Mouse (Mus musculus) thymus, postnatal 36 days (tissue): Measurements from ENCODE around the gene Ascc3.

Source experiments
- DNase-seq, 2 experiments: peaks; one replicate each; pipeline ENCODE4 v3.0.0; 2022; ENCODE audit warnings: mixed read lengths in 2 of 2

Gene Ascc3

DNA sequence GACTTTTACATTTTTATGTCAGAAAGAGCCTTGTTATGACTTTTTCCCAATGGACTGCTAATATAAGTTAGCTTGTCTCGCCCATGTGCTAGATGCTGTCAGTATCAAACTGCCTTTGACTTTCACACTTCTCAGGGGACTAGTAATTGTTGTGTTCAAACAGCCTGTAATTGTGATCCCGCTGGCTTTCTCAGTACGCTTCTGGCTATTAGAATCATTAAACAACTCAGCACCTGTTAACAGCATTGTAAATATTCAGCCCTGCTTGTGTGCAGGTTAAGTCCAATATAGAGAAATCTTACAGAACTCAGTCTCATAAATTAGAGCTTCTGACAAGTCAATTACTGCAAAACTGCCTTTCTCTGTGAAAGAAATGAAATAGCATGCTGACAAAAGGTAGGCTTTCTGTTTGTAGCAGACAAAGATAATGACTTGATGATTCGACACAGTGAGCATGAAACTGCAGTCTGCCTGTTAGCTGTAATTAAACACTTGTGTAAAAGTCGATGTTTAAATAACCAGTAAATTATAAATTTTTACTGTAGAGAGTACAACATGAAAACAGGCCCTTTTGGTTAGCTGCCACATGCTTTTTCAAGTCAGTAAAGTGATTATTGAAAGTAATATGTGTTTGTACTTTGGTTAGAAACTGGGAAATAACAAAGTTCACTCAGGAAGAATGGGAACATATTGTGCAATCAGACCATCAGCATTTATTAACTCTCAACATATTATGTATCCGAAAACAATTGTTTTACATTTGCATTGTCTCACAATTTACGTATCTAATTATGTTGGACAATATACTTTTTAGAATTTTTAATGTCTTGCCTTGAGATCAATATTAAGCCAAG lies 171.2 kb downstream of the Ascc3 start:
- no peak for DNase-seq

DNA sequence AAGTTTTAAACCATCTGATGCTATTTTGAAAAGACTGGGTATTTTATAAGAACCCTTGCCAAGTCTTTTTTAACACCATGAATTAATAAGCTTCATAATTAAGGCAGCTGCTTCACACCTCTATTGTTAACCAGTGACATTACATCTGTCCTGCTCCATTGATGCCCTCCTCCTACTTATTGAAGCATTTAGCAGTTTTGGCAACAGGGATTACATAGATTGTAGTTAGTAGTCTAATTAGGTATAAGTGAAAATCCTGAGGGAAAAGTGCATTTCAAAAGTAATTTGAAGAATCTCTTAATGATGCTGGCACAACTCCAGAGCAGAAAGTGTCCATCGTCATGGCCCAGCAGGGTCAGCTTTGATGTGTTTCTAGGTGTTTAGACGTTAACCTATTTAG lies 180.3 kb downstream of the Ascc3 start:
- no peak for DNase-seq

DNA sequence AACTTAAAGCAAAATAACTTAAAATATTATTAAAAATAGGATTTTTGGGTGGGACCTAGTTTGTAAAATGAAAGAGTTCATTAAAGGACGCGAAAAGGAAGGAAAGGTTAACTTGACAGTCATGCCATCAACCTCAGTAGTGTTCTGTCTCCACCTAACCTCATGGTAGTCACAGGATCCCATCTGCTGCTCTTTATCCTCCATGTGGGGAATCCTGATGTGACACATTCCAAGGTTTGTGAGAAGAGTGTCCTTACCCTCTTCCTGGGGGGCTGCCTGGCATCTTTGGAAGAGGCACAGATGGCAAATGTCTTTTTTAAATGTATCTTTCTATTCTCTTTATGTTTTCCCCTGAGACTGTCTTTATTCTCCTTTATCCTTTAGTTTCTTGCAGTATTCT lies 181.4 kb downstream of the Ascc3 start:
- DNase-seq: no peak

DNA sequence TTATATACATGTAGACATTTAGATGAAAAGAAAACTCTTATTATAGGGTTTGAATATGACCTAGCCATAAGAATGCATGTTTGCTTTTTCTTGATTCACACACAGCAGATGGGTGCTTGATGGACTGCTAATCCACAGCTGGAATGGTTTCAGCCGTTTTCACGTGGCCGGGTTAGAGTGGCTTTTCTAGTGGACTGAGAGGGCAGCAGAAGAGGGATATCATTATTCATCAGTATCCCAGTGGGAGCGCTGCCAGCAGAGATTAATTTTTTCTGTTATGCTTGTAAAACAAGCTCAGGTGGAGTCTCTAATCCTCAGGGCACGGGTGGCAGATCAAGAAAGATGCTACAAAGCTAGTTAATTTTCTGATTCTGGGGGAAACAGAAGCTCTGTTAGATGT lies 200.4 kb downstream of the Ascc3 start:
- no peak for DNase-seq

DNA sequence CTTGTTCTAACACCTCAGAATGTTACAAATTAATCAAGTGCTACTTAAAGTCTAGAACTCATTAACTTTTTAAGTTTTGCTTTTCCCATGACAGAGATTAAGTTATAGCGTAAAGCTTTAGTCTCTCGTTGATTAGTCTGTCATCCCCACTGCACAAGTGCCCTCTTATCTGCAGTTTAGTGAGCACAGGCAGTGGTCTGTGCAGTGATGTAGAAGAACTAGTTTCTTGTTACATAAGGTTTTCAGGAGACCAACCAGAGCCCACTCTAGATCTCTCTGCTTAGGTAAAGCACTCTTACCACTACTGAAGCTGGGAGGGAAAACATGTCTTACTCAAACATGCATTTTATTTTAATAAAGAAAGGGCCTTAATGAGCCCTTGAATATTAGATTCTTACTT lies 209.1 kb downstream of the Ascc3 start:
- DNase-seq: no peak

DNA sequence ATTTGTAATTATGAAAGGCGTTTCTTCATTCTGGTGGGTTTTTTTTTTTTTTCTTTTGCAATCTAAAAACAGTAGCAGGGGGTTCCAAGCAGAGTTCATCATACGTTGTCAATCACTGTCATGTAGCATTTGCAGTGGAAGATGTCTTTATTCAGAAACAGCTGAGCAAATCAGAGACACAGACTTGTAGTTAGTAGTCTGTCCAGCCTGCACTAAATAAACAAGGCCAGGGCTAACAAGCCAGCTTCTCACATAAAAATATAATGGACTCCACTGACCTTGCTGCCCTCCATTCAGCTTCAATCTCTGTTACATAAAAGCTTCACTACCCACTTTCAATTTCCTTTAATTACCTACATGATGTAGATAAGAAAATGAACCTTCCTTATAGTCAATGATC lies 209.9 kb downstream of the Ascc3 start:
- no peak for DNase-seq

DNA sequence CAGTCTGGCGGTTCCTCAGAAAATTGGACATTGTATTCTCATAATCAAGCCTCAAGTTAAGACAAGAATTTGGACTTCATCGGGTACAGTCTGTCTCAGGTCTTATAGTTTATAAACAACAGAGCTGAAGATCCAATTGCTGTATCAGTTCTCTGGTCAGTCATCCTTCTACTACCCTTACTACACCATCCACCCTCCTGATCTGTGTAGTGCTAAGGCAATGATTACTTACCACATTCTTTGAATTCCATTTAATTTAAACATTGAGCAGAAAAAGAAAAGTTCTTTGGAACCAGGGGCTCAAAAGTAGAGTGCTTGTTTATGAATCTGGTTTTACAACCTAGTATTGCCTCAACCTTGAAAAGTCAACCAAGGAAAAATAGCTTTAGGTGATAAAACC lies 213.7 kb downstream of the Ascc3 start:
- DNase-seq: no peak

DNA sequence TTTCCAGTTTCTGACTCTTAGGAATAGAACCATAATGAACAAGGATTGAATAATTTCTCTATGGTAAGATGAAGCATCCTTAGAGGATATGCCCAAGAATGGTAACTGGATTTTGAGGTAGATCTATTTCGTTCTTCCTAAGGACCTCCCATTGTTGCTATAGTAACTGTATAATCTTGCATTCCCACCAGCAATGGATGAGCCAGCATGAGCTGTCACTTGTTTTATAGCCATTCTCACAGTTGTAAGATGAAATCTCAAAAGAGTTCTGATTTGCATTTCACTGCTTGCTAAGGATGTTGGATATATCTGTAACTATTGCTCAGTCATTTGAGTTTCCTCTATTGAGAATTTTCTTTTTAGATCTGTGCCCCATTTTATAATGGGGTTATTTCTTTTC lies 229.9 kb downstream of the Ascc3 start:
- DNase-seq: no peak

DNA sequence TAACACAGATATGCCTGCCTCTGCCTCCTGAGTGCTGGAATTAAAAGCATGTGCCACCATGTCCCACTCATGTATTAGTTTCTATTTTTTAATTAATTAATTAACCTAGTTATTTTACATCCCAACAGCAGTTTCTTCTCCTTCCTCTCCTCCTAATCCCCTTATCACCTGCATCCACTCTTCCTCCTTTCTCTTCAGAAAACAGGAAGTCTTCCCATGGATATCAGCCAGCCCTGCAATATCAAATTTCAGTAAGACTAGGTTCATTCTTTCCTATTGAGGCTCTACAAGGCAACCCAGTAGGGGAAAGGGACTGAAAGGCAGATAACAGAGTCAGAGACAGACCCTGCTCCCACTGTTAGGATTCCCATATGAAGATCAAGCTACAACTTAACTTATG lies 234.4 kb downstream of the Ascc3 start:
- DNase-seq: no peak

DNA sequence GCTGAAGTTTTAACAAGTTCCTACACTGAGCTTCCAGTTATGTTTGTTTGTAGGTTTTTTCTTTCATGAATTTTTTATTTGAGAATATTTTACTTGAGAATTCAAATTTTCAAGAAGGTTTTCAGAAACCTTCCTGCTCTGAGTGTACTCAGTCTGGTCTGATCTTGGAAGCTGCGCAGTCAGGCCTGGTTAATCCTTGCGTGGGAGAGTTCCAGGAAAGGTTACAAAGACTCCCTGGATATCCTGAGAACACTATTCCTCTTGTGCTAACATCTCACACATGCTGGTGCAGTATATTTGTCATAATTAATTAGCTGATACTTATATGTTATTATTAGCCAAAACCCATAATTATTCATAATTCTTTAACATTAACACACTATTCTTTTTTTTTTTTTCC lies 242.1 kb downstream of the Ascc3 start:
- no peak for DNase-seq

DNA sequence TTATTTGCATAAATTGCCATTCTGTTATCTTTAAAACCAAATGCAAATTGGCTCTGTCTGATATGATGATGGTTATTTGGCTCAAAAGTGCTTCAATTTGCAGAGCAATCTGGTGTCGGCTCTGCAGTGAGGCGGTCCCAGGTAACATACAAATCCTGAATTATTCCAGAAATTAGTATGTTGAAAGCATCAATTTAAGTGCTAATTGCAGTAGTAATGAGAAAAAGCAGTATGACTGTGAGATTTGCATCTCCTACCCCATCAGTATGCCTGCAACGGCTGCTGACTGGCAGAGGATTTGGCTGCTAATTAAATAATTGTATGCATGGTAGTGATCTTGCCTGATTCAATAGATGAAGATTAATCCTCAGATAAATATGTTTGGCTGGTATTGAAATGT lies 250.9 kb downstream of the Ascc3 start:
- no peak for DNase-seq

DNA sequence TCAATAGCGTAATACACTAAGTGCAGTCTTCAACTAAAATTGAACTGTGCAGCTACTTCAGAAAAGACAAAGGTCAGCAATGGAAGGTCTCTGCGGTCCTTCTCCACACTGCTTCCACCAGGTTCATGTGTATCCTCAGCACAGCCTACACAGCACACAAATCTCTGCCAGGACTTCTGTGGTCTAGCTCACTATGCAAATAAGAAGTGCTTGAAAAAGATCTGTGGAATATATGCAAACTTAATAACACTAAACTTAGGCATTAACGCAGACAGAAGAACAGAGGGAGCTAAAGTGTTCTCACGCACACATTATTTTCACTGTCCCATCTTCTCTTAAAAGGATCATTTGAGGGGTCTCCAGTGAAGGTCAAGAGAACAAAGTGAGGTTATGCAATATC lies 275.7 kb downstream of the Ascc3 start:
- no peak for DNase-seq

DNA sequence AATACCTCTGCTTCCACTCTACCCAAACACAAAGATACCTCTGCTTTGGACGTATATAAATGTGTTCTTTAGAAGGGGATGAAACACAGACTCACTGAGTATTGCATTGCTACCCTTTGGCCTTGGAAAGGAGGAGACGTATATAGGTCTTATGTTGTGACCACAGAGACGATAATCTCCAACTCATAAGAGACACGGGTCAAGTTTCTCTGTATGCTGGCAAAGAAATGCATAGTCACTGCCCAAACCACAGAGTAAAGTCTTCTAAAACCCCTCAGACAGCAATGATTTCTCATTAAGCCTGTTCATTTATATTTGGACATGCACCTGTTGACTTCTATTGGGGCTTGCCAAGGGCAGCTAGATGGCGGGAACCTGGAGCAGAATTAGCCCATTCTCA lies 284.5 kb downstream of the Ascc3 start:
- no peak for DNase-seq

DNA sequence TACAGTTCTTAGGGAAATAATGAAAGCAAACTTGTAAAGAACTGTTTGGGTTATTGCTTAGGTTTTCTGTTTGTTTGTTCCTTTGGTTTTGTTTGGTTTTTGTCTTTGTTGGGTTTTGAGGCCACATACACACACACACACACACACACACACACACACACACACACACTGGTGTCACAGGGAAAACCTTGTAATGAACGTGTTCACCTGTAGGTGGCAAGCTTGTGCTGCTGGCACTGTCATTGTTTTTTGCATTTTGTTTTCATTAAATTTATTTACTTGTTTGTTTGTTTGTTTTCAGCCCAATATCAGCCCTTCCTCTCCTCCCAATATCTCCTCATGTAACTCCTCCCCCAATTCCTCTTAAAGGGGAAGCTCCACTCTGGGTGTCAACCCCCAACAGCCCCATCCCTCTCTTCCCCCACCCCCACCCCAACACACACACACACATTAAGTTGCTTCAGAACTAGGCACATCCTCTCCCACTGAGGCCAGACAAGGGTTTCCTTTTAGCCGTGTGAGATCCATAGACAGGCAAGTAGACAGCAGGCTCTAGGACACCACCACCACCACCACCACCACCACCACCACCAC lies 289.1 kb downstream of the Ascc3 start:
- no peak for DNase-seq

DNA sequence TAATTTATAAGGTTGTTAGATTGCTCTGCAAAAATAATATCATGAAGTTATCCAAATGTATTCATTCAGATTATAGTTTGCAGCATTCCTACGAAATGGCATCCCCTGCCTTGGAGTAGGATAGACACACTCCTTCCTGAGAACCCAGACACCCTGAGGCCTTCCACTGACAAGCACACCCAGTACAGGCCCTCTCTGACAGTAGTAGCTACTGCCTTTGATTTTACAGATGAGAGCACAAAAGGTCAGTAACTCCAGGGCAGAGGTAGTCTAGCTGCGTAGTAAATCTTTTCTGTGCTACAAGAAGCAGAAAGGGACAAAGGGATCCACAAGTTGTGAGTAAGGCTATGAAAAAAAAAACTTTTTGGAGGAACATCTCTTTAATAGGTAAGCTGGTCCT lies 289.9 kb downstream of the Ascc3 start:
- no peak for DNase-seq

DNA sequence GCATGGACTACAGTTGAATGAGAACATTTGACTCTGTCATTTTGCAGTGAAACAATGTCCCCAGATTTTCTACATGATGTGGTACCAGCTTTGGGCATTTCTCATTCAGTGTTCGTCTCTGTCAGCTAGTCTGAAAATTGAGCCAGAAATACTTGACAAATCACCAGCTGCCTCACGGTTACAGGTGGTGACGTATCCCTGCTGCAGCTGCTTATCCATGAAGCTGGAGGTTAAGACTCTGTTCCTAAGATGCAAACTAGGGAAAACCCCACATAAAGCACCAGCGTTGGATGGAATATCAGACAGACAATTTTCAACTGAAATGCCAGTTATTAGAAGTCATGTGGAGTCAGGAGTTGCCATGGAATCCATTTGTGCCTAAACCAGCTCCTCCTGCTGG lies 293.8 kb downstream of the Ascc3 start:
- no peak for DNase-seq

DNA sequence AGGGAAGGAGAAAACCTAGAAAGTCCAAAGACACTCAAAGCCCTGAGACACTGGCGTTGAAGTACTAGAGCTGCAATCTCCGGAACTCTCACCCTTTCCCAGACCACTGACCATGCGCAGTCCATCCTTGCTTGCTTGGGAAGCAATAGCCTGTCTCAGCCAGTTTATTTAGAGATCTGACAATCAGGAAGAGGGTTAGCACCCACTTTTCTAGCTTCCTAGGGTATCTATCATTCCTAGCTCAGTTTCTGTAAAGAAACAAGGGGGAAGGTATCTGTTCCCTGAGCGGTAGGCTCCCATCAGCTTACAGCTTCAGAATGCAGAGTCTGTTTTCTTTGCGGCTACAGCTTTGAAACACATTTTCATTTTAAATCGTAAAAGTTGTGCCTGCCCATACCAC lies 298.2 kb downstream of the Ascc3 start:
- no peak for DNase-seq

DNA sequence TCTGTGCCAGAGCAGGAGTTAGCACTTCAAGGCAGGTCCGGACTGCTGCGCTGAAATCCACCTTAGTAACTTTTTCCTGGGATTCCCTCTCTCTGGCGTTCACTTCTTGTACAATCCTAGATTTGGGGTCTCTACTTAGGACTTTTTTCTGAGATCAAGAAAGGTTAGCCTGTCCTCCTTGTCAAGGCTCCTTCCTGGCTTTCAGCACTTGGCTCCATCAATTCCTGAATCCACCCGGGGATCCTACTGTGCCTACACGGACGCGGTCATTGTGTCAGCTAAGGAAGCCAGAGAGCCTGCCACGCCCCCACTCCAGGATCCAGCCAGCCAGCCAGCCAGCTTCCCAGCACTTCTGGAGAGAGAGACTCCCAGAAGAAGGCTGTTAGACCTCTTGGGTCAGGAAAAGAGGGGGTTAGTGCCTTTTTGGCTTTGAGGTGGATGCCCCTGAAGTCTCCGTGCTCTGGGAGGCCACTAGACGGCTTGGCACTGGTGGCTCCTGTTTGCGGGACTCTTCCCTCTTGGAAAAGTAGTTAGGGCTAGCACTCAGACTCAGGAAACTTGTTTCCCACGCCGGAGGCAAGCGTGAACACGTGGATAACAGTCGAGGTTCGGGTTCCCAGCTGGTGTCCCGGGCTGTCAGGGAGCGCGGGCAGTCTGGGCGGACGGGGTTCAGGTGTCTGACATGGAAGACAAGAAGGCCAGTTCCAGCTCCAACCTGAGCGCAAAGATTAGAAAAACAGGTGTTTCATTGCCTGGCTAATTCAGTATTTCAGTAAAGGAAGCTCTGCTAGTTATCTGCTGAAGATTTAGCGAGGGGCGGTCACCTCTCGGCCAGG lies 299.6 kb downstream of the Ascc3 start:
- DNase-seq: no peak

DNA sequence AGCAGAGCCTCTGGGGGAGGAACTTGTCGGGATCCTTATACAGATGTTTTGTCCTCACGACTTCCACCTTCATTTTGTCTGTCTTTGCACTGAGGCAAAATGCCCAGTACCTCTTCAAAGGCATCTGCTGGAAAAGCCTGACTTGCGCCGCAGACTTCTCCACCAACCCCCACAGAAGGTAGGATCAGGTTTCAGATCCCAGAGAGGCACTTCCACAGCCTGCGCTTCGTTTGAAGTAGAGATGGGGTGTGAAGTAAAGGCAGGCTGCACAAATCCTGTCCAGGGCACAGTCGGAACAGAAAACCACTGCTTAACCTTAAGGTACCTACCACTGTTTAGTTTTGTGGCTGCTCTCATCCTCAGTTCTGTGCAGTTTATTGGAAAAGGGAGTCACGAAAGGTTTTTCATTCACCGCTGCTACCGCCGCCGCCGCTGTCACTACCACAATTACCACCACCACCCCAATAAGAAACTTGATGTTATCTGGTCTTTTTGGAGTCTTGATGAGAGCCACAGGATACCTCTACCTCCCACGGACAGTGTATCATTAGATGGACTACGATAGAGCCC lies 300.4 kb downstream of the Ascc3 start:
- DNase-seq: no peak

DNA sequence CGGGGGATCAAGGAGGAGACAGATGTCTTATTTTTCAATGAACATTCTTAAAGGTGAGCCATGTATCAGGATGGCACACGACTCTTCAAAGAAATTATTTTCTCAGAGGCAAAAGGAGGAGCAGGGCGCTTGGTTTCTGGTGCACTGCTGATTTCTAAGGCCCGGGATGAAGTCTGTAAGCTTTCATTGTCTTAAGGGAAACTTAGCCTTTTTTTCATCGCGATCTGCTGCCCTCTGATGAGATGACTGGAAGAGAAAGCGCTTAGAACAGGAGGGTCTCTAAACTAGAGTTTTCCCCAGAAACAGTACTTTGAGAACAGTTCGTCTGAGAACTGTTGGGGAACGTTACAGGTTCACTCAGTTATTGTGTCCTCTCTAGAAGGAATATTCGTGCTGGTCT lies 301.1 kb downstream of the Ascc3 start:
- no peak for DNase-seq

DNA sequence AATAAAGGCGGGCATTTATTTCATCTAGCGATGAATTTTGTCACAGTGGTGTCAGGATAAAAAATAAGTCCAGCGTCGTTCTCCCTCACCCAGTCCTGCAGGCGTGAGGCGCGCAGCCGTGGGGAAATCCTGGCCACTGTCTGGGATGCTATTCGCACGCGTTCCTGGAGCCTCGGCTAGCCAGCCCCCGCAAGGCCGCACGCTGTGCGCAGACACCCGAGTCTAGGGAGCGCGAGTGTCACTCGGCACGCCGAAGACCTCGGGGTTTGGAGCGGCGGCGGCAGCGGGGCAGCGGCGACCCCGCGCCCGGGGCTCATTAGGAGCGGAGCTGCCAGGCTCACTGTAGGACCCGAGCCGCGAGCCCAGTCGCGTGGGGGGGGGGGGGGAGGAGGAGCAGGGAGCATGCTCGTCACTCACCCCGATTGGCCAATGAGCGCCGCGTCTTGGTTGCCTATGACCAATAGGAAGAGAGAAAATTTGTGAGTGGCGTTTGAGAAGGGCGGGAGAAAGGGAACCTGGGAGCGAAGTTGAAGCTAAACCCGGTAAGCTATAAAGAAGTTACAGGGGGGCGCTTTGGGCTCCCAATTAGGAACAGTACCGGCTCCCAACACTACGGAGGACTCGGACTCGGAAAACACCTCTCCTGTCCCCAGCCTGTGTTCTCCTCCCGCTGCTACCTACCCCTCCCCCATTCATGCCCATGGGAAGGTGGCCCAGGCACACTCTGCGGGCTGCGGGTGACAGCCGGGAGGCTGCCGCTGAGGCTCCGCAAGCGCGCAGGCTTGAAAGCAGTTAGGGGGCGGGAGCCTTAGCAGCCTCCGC lies 301.9 kb downstream of the Ascc3 start, which contains the start of gene Sim1:
Sim1 (plus strand) TSS at position 585 of the 822 bp plus-strand sequence.
- peak in 1 of 2 experiments; percentile 23 for DNase-seq

DNA sequence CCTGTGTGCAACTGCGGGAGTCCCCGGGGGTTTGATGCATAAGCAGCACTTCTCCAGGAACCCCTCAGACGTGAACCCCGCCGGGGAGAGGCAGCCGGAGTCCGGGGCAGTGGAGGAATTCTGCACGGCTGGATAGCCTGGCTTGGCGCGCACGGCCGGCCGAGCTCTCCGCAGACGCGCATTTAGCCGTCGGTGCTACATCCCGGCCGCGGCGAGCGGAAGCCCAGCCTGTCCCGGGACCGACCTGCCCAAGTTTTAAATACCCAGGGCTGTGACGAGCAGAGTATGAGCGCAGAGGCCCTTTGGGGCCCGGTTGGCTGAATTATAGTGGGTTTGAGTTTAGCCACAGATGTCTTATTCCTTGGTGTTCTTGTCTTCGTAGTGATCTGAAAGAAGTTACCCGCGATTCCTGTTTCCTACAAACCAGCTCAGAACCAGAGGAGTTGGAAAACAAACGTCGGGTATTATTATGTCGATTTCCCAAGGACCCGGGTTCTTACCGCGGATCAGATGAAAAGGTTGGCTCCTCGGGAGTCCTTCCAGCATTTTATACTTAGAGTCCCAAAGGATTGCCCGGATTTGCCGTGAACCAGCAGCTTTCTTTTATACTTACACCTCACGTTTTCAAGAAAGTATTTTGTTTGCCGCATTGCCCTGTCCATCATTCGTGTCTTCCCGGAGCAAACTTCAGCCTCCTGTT lies 302.8 kb downstream of the Ascc3 start:
- no peak for DNase-seq
